Mouse (Mus musculus) CH12.LX (cell line): Measurements from ENCODE around the gene Cox17.

ENCODE experiments used
- CTCF ChIP-seq, 2 experiments: IDR thresholded peaks in 1 of 2; conservative IDR thresholded peaks in 1 of 2; 2 replicates each; pipeline ENCODE4 v1.5.1; 2011 to 2012; ENCODE audit warnings: low read depth in 2 of 2, low read length in 2 of 2, improper control_type of control experiment in 1 of 2, inconsistent platforms in 1 of 2, mild to moderate bottlenecking in 1 of 2, moderate library complexity in 1 of 2
- EP300 ChIP-seq: IDR thresholded peaks from 2 replicates; pipeline ENCODE4 v1.6.1; 2011; ENCODE audit warnings: low read length, improper control_type of control experiment
- NRF1 ChIP-seq: IDR thresholded peaks from 2 replicates; pipeline ENCODE4 v1.6.1; 2014; ENCODE audit warnings: low read depth, mild to moderate bottlenecking, inconsistent platforms, low read length, improper control_type of control experiment, moderate library complexity
- ZC3H11A ChIP-seq: IDR thresholded peaks from 2 replicates; pipeline ENCODE4 v1.6.1; 2012; ENCODE audit warnings: low read depth, mild to moderate bottlenecking, inconsistent platforms, low read length, improper control_type of control experiment

DNA sequence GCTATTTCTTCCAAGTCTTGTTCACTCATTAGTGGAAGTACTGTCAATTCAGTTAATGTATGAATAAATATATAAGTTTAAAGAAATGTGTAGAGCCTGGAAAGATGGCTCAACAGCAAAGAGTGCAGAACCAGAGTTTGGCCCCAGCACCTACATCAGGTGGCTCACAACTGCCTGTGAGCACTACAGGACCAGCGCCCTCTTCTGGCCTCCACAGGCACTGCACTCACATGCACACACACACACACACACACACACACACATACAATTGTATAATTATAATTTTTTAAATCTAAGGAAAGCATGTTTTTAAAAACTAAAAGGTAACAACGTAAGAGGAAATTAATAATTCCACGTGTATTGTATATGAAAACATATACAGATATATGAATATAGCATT is 17.5 kb upstream of the Cox17 start:
- TF ChIP-seq ZC3H11A (no peak), CTCF (conservative IDR thresholded peaks at IDR 0.05 in 1 of 2, IDR thresholded peaks at IDR 0.05 in 1 of 2; ENCODE audit: low read depth in 2 of 2, low read length in 2 of 2) (peak in 1 of 2 experiments; percentile 24; a peak in 1 of 4 replicates), EP300 (no peak), NRF1 (no peak)
